Mouse (Mus musculus) kidney, adult 2 months (tissue): ENCODE results near the gene Phf12.
A peak's percentile ranks its signal among the peaks of the same experiment; 100 is the strongest.

ENCODE experiments used
- CTCF ChIP-seq: fragments of 200-500 bp; conservative IDR thresholded peaks from 2 replicates; pipeline ENCODE4 v1.5.1; 2011; ENCODE audit warnings: low read depth, mild to moderate bottlenecking, control low read depth, low read length, moderate library complexity, mixed read lengths; ENCODE audit not compliant: insufficient read depth, insufficient read length
- POLR2A ChIP-seq: fragments of 200-500 bp; IDR thresholded peaks from one replicate; pipeline ENCODE4 v1.6.1; 2011; ENCODE audit warnings: low read depth, low read length, control low read depth

- TF ChIP-seq CTCF: no peak
- peak; percentile 62 for TF ChIP-seq POLR2A
These were observed at the start of gene Phf12 for GRCm38 (mm10) chr11:77982441-77982905.
